Mouse (Mus musculus): ENCODE results near the gene Shld2.

Shld2 gene

GRCm38 (mm10) chr14:34220426-34220825, 89.9 kb downstream of the Shld2 start:
- DNase-seq (ENCODE audit: low spot score in 2 of 2), result no peak

GRCm38 (mm10) chr14:34219786-34220198, 90.5 kb downstream of the Shld2 start:
- no peak for DNase-seq (ENCODE audit: low spot score in 2 of 2)

GRCm38 (mm10) chr14:34219295-34219694, 91.0 kb downstream of the Shld2 start, which contains the start of gene Syt15:
Gene Syt15 (plus strand): TSS chr14:34219595.
- no peak for DNase-seq (ENCODE audit: low spot score in 2 of 2)

- DNase-seq (ENCODE audit: low spot score in 2 of 2), result no peak
Observed at GRCm38 (mm10) chr14:34215451-34216127, 94.7 kb downstream of the Shld2 start.

GRCm38 (mm10) chr14:34209942-34210341, 100.4 kb downstream of the Shld2 start:
- no peak for DNase-seq (ENCODE audit: low spot score in 2 of 2)

GRCm38 (mm10) chr14:34209080-34209479, 101.2 kb downstream of the Shld2 start:
- DNase-seq (ENCODE audit: low spot score in 2 of 2), result no peak

GRCm38 (mm10) chr14:34208651-34209050, 101.6 kb downstream of the Shld2 start:
- DNase-seq (ENCODE audit: low spot score in 2 of 2), result no peak

GRCm38 (mm10) chr14:34207996-34208395, 102.3 kb downstream of the Shld2 start:
- DNase-seq (ENCODE audit: low spot score in 2 of 2), result no peak

GRCm38 (mm10) chr14:34201231-34202035, 108.9 kb downstream of the Shld2 start, which contains the start of gene Gprin2:
Gene Gprin2 (minus strand): TSS chr14:34201653.
- no peak for DNase-seq (ENCODE audit: low spot score in 2 of 2)

GRCm38 (mm10) chr14:34200738-34201230, 109.5 kb downstream of the Shld2 start:
- no peak for DNase-seq (ENCODE audit: low spot score in 2 of 2)

- no peak for DNase-seq (ENCODE audit: low spot score in 2 of 2)
Observed at GRCm38 (mm10) chr14:34196706-34197105, 113.6 kb downstream of the Shld2 start.

GRCm38 (mm10) chr14:34195466-34195865, 114.8 kb downstream of the Shld2 start:
- DNase-seq (ENCODE audit: low spot score in 2 of 2), result no peak

- no peak for DNase-seq (ENCODE audit: low spot score in 2 of 2)
Observed at GRCm38 (mm10) chr14:34193879-34194278, 116.4 kb downstream of the Shld2 start.

- no peak for DNase-seq (ENCODE audit: low spot score in 2 of 2)
Observed at GRCm38 (mm10) chr14:34190361-34190760, 119.9 kb downstream of the Shld2 start.

- DNase-seq (ENCODE audit: low spot score in 2 of 2), result peak in 1 of 2 experiments; percentile 16
Observed at GRCm38 (mm10) chr14:34188629-34189028, 121.7 kb downstream of the Shld2 start.
